Mouse (Mus musculus) heart, postnatal 0 days (tissue): Measurements from ENCODE around the gene Esrrg.

ENCODE experiments used
- CTCF ChIP-seq: IDR thresholded peaks from 2 replicates; pipeline ENCODE4 v1.5.1; 2016; ENCODE audit warnings: antibody characterized with exemption, control low read depth, low read depth
- EP300 ChIP-seq: IDR thresholded peaks from 2 replicates; pipeline ENCODE4 v1.6.1; 2016; ENCODE audit warnings: antibody characterized with exemption, low read depth

DNA sequence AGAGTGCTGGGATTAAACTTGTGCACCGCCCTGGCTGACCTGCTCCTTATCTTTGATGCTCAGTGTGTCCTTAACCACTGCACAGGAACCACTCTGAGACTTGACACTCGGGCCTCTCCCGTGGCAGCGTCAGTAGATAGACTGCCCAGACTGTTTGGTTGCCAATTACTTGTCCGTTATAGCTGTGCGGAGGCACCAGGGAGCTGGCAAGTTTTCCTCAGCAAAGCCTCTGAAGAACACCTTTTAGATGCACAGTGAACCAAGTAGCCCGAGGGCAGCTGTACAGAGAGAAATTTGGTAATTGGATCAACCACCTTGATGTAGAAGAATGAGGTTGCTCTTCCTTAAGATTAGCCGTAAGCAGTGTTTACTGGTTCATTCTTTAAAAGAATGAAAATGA, 279.6 kb downstream of the Esrrg start:
- TF ChIP-seq CTCF: no peak
- TF ChIP-seq EP300: no peak
